Mouse (Mus musculus) stomach, embryonic 15.5 days (tissue): ENCODE measurements around the gene Xndc1. TPM values are rescaled to one million over a fixed set of nuclear protein-coding genes. Genes with fewer than 3 reads are reported as not detected.
"Not testable (repeated sequence)": the region's sequence is repeated elsewhere in the genome, so short reads cannot be mapped to it uniquely, and the experiment has no call there.

ENCODE experiments used
- ATAC-seq: fragments of 200-750 bp; cut with Nextera tagmentation; 2 replicates; pipeline ENCODE4 v1.8.0; 2017; ENCODE audit warnings: low read depth, moderate number of reproducible peaks, moderate TSS enrichment; ENCODE audit not compliant: insufficient read depth, low FRiP score
- H3K27ac ChIP-seq: fragments of 300-500 bp; sonication (generic); 2 replicates; pipeline ENCODE4 v1.5.1; 2015; ENCODE audit warnings: mild to moderate bottlenecking, inconsistent platforms
- H3K27me3 ChIP-seq: fragments of 300-500 bp; sonication (generic); replicated peaks from 2 replicates; pipeline ENCODE4 v1.6.1; 2015; ENCODE audit warnings: inconsistent platforms
- H3K36me3 ChIP-seq: fragments of 300-500 bp; sonication (generic); 2 replicates; pipeline ENCODE4 v1.6.1; 2015; ENCODE audit warnings: inconsistent platforms
- H3K4me1 ChIP-seq: fragments of 300-500 bp; sonication (generic); 2 replicates; pipeline ENCODE4 v1.6.1; 2015; ENCODE audit warnings: inconsistent platforms
- H3K4me2 ChIP-seq: fragments of 300-500 bp; sonication (generic); 2 replicates; pipeline ENCODE4 v1.6.1; 2015; ENCODE audit warnings: mild to moderate bottlenecking, inconsistent platforms
- H3K4me3 ChIP-seq: fragments of 300-500 bp; sonication (generic); replicated peaks from 2 replicates; pipeline ENCODE4 v1.5.1; 2015; ENCODE audit warnings: inconsistent platforms
- H3K9ac ChIP-seq: fragments of 300-500 bp; sonication (generic); 2 replicates; pipeline ENCODE4 v1.6.1; 2015; ENCODE audit warnings: inconsistent platforms
- H3K9me3 ChIP-seq: fragments of 300-500 bp; sonication (generic); 2 replicates; pipeline ENCODE4 v1.6.1; 2016; ENCODE audit warnings: inconsistent platforms
- WGBS: fragments of 180-500 bp; shearing (Covaris S2); methylation state at CpG from one replicate; pipeline ENCODE4 v1.1.7; 2015; 5-methylcytosine and 5-hydroxymethylcytosine counted together
- polyA plus RNA-seq: library from polyadenylated mRNA; unstranded; fragments of >200 nt; fragmentation: Nextera tagmentation; extraction: Ambion mirVana; gene quantifications from 2 replicates; pipeline ENCODE4 v1.2.1, GENCODE M21; 2015

The Xndc1 gene
- 26.0 TPM in 2 replicates for polyA plus RNA-seq

DNA sequence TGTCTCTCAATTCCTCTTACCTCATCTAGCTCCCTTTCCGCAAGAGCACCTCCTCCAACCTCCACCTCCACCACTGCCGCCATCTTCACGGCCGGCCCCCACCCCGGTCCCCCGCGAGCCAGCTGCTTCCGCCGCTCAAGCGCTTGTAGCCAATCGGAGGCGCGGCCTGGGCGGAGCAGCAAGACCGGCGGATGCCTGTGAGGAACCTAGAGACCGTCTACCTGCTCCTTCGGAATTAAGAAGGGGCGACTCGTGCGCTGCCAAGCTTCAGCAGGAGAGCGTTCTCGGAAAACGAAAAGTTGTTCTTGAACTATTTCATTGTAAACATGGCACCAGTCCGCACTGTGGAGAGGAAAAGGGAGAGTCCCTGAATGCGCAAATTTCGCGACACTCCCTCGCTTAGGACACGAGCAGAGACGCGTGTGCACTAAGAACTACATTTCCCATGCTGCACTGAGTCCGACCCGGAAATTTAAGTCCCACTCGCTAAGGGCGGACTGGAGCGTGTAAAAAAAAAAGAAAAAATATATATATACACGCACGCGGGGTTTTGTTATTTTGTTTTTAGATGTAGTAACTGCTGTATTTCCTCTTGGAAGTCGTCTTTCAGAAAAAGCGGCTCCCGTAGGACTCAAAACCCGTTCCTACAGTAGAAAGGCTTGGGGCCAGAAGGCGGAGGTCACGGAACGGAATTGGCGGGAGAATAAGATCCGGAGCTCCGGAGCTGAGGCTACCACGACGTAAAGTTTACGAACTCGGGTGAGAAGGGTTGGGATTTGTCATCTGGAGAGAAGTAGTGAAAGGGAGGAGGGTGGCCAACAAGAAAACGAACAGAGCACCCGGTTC is at the start of gene Xndc1, which contains the start of the genes Rnf121 and Xntrpc:
Gene Xndc1 (plus strand): TSS at position 466 of the 846 bp plus-strand sequence.
Gene Rnf121 (minus strand): TSS at position 424 of the 846 bp plus-strand sequence.
Gene Xntrpc (plus strand): TSS at position 668 of the 846 bp plus-strand sequence.
- Histone ChIP-seq H3K36me3 (no peaks in the 10 kb centered on the region; the same call in 1 of the 2 replicates), H3K27me3 (no peaks in the 10 kb centered on the region), H3K27ac (peak within 1 kb of the TSS; percentile 74), H3K9ac (peak within 1 kb of the TSS; percentile 54), H3K9me3 (no peaks in the 10 kb centered on the region), H3K4me1 (peaks cover 18% of the 10 kb centered on the region; the same call in 1 of the 2 replicates), H3K4me2 (peak within 1 kb of the TSS; percentile 60), H3K4me3 (peak within 1 kb of the TSS; percentile 75)
- WGBS: under 1% methylated on average over 56 of the region's 56 CpGs
- ATAC-seq: peak; percentile 98

DNA sequence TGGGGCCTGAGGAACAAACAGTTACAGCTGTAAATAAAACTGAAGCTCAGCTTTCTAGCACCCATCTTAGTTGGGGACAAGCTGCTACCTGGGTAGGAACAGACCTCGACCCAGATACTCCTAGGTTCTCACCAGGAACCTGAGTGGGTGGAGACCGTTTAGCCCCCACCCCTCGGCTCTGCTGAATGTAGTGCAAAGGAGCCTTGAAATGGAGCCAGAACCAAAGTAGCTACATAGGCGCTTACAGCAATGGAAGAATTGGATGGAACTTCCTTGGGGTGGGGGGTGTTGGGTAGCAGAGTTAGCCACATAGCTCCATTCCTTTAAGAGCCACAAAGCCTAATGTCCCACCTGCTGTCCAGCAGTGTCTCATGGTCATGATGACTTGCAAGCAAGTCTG is 48.4 kb upstream of the Xndc1 start:
- Histone ChIP-seq H3K4me3 (no peak overlapping the region), H3K4me1 (no peaks in the 10 kb centered on the region), H3K27ac (no peak overlapping the region), H3K9ac (no peak overlapping the region), H3K27me3 (no peaks in the 10 kb centered on the region), H3K4me2 (no peak overlapping the region), H3K36me3 (peaks cover 65% of the 10 kb centered on the region), H3K9me3 (no peaks in the 10 kb centered on the region)
- ATAC-seq: no peak
- 76% methylated on average over 4 of the region's 4 CpGs for WGBS

DNA sequence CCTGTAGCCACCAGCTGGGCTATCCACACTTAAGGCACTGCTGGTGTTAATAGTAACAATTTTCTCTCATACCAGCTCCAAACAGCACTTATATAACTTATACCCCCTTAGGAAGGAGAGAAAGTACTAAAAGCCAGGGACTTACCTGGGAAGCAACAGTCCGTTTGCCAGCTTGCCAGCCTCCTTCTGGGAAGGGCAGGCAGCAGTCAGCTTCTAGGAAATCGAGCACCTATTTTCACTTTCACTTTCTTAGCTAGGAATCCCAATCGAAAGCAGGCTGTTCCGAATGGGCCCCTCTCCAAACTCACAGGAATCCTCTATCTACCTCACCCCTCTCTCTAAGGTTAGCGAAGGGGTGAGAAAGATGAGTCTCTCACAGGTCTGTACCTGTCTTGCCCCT is 47.9 kb upstream of the Xndc1 start:
- peaks cover 63% of the 10 kb centered on the region for H3K36me3 ChIP-seq
- H3K4me2 ChIP-seq: no peak overlapping the region
- H3K9ac ChIP-seq: no peak overlapping the region
- no peak for ATAC-seq
- H3K27me3 ChIP-seq: no peaks in the 10 kb centered on the region
- H3K4me1 ChIP-seq: no peaks in the 10 kb centered on the region
- no peaks in the 10 kb centered on the region for H3K9me3 ChIP-seq
- H3K27ac ChIP-seq: 0 out of 2 replicates have a peak overlapping the region, but pooled peaks have one; percentile 3
- H3K4me3 ChIP-seq: no peak overlapping the region
- 69% methylated on average over 5 of the region's 5 CpGs for WGBS

DNA sequence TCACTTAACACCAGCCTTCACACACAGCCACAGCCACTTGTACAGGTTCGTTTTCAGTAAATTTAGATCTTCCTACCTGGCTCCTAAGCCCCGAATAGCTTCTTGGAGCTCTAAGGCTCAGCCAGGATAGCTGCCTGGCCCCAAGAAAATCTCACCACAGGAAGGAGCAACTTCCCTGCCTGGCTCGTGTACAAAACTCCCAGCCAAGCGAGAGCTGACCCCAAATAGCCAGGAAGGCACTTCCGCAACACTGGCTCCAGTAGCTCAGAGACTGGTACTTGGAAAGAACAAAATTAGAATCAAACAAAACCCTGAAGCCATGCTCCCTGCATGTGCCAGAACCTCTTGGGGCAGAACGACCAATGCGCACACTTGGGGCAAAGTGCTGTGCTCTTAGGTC is 47.3 kb upstream of the Xndc1 start:
- Histone ChIP-seq H3K4me3 (no peak overlapping the region), H3K9ac (no peak overlapping the region), H3K4me1 (no peaks in the 10 kb centered on the region), H3K27ac (no peak overlapping the region), H3K36me3 (peaks cover 62% of the 10 kb centered on the region), H3K4me2 (no peak overlapping the region), H3K27me3 (no peaks in the 10 kb centered on the region), H3K9me3 (no peaks in the 10 kb centered on the region)
- 76% methylated on average over 7 of the region's 7 CpGs for WGBS
- ATAC-seq: no peak

- 86% methylated on average over 3 of the region's 3 CpGs for WGBS
- ATAC-seq: no peak
- Histone ChIP-seq H3K27ac (0 out of 2 replicates have a peak within 1 kb of the TSS, but pooled peaks have one; percentile 3), H3K4me3 (no peak within 1 kb of the TSS), H3K9me3 (no peaks in the 10 kb centered on the region), H3K27me3 (no peaks in the 10 kb centered on the region), H3K4me1 (no peaks in the 10 kb centered on the region), H3K36me3 (peaks cover 56% of the 10 kb centered on the region), H3K4me2 (no peak within 1 kb of the TSS), H3K9ac (no peak within 1 kb of the TSS)
Observed at GRCm38 (mm10) chr7:102018590-102018989, 46.7 kb upstream of the Xndc1 start, which contains the start of gene Il18bp. Gene Il18bp, minus strand, starts transcription at chr7:102018690.

DNA sequence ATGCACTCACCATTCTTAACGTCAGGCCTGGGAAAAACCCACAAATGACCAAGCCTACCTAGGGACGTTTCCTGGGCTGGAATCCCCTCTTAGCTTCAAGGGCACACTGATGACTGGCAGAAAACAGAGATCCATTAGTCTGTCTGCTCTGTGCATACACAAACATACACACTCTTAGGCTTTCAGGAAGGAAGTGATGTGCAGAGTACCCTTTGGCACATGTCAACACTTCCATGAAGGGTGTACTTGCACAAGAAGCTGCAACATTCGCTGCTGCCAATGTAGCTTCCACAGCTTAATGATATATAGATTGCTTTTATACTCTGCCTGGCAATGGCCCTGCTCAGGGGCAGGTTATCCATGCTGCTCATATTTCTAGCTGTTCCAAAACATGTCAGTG is 45.9 kb upstream of the Xndc1 start:
- no peak for ATAC-seq
- Histone ChIP-seq H3K27me3 (no peaks in the 10 kb centered on the region), H3K36me3 (peaks cover 49% of the 10 kb centered on the region), H3K4me2 (no peak overlapping the region), H3K9ac (no peak overlapping the region), H3K4me3 (no peak overlapping the region), H3K9me3 (no peaks in the 10 kb centered on the region), H3K4me1 (no peaks in the 10 kb centered on the region), H3K27ac (no peak overlapping the region)
- WGBS: 69% methylated on average over 3 of the region's 3 CpGs

DNA sequence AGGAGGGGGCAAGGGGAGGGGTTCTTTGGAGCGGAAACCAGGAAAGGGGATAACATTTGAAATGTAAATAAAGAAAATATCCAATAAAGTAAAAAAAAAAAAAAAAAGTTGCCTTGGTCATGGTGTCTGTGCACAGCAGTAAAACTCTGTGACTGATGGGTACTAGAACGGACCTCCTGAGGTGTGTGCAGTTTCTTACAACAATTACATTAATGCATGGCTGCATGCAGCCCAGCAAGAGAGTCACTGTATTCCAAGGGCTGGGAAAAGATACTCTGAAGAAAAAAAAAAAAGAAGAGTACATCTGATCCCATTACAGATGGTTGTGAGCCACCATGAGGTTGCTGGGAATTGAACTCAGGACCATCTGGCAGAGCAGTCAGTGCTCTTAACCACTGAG is 44.4 kb upstream of the Xndc1 start:
- H3K36me3 ChIP-seq: peaks cover 41% of the 10 kb centered on the region

DNA sequence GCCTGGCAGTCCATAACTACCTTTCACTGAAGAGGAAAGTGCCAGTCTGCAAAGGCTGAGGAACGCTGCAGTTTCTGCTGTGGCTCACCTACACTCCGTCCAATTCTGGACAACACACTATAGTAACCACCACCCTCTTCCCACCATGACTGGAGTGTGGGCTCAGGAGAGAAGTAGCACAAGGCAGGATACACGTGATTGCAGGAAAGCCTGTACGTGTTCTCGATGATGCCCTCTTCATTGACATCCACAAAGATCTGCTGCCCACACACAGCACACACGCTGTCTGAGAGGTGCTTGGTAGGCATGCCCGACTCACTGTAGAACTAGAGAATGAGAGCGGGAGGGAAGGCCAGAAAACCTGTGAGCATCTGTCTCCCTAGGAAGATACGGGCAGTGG is 41.5 kb upstream of the Xndc1 start:
- Histone ChIP-seq H3K4me3 (no peak overlapping the region), H3K9ac (no peak overlapping the region), H3K36me3 (peaks cover 35% of the 10 kb centered on the region), H3K4me1 (no peaks in the 10 kb centered on the region), H3K27me3 (no peaks in the 10 kb centered on the region), H3K9me3 (no peaks in the 10 kb centered on the region), H3K4me2 (no peak overlapping the region), H3K27ac (no peak overlapping the region)
- ATAC-seq: no peak
- 92% methylated on average over 9 of the region's 9 CpGs for WGBS

More for the DNA sequence above, 44.4 kb upstream of the Xndc1 start:
- not testable (repeated sequence) for H3K4me2 ChIP-seq, H3K4me1 ChIP-seq, H3K9me3 ChIP-seq, H3K9ac ChIP-seq, ATAC-seq, H3K27me3 ChIP-seq, H3K27ac ChIP-seq, H3K4me3 ChIP-seq
- WGBS: 80% methylated on average over 2 of the region's 2 CpGs

GRCm38 (mm10) chr7:102025187-102026119 is 39.9 kb upstream of the Xndc1 start:
- ATAC-seq: no peak
- 80% methylated on average over 2 of the region's 2 CpGs for WGBS
- Histone ChIP-seq H3K4me3 (no peak overlapping the region), H3K9me3 (no peaks in the 10 kb centered on the region), H3K27ac (no peak overlapping the region), H3K9ac (no peak overlapping the region), H3K4me2 (no peak overlapping the region), H3K27me3 (no peaks in the 10 kb centered on the region), H3K36me3 (peaks cover 20% of the 10 kb centered on the region), H3K4me1 (no peaks in the 10 kb centered on the region)

- WGBS: 94% methylated on average over 1 of the region's 1 CpGs
- H3K27ac ChIP-seq: no peak overlapping the region
Observed at GRCm38 (mm10) chr7:102034904-102035303, 30.4 kb upstream of the Xndc1 start.

DNA sequence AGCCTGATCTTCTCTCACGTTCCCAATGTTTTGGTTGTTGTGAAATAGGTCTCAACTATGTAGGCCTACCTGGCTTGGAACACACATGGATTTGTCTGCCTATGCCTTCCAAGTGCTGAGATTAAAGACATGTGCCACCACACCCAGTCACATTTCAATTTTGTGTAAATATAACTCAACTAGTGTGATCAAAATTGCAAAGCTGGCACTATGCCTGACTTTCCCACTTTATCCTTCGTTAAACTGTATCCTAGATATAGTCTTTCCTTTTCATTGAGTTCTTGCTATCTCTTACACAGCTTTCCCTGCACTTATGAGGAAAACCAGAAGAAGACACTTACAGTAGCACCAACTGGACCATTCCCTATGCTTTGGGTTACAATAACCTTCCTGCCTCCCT is 29.8 kb upstream of the Xndc1 start:
- Histone ChIP-seq H3K27me3 (no peaks in the 10 kb centered on the region), H3K4me3 (no peak overlapping the region), H3K36me3 (peaks cover 48% of the 10 kb centered on the region), H3K27ac (no peak overlapping the region), H3K4me2 (no peak overlapping the region), H3K9me3 (no peaks in the 10 kb centered on the region), H3K4me1 (no peaks in the 10 kb centered on the region), H3K9ac (no peak overlapping the region)
- WGBS: 92% methylated on average over 2 of the region's 2 CpGs
- no peak for ATAC-seq

More at GRCm38 (mm10) chr7:102034904-102035303, 30.4 kb upstream of the Xndc1 start:
- Histone ChIP-seq H3K9me3 (no peaks in the 10 kb centered on the region), H3K27me3 (no peaks in the 10 kb centered on the region), H3K4me2 (no peak overlapping the region), H3K36me3 (peaks cover 46% of the 10 kb centered on the region), H3K9ac (no peak overlapping the region), H3K4me1 (no peaks in the 10 kb centered on the region), H3K4me3 (no peak overlapping the region)
- no peak for ATAC-seq
